Mouse (Mus musculus) liver (tissue): ENCODE measurements around the gene Tenm3.
"Not testable (repeated sequence)": the region's sequence is repeated elsewhere in the genome, so short reads cannot be mapped to it uniquely, and the experiment has no call there.

Experiments
- DNase-seq: peaks from one replicate; pipeline ENCODE4 v3.0.0-alpha.2; 2020; ENCODE audit warnings: mixed read lengths

The Tenm3 gene

DNA sequence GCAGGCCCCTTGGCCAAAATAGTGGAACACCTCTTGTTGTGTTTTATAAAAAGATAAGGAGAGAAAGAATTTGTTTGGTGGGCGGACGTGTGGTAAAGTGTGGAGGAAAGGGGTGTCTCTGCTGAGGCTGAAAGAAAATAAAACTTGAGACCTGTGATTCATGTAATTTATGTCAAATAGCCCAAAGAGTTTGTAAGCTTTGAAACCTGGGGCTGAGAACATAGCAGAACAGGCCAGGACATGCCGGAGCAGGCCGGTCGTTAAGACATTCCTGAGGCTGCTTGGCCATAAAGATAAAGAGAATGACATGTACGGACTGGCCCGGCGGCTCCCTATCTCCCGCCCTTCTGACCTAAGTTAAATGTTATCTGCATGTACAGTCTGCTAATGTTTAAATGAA lies 663.6 kb downstream of the Tenm3 start:
- DNase-seq = not testable (repeated sequence)

DNA sequence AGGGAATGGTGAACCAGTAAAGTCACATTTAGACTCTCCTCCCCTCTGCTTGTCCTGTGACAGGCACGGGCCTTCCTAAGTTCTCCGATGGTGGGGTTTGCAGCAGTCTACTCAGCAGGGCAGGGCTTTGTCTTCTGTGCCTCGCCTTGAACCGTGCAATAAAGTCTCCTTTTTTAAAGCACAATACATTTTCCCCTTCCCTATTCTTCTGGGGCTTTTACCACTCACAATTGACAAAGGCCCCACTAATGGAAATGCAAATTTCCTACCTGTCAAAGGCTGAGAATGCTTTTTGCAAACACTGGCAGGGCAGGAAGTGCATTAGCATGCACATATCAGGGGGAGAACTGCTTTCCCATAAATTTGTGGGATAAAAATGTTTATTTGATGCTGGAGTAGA lies 664.8 kb downstream of the Tenm3 start:
- no peak for DNase-seq

DNA sequence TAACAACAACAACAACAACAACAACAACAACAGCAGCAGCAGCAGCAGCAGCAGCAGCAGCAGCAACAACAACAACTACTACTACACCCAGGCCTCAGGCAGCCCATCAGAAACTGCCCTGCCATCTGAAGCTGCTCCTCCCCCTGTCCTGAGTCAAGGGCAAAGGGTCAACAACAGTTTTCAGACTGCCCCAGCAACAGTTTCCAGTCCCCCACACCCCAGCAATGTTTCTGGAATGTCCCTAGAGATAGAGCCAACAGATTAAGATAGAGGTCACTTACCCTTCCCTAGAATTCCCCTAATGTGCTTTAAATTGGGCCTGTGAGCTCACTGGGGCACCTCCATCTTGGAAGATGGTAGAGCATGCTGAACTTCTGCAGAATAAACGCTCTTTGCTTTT lies 665.9 kb downstream of the Tenm3 start:
- no peak for DNase-seq
